Mouse (Mus musculus) heart, adult 2 months (tissue): ENCODE measurements around the gene Chsy1. TPM values are rescaled to one million over a fixed set of nuclear protein-coding genes. Genes with fewer than 3 reads are reported as not detected.

ENCODE experiments used
- DNase-seq, 2 experiments: peaks; one replicate each; pipeline ENCODE4 v3.0.0; 2021
- H3K27ac ChIP-seq: fragments of 200-600 bp; 2 replicates; pipeline ENCODE4 v1.8.1; 2022
- H3K27me3 ChIP-seq: fragments of 200-500 bp; 2 replicates; pipeline ENCODE4 v1.6.1; 2012; ENCODE audit warnings: mild to moderate bottlenecking, low read length, inconsistent platforms, mixed read lengths; ENCODE audit not compliant: control insufficient read depth, insufficient read depth
- H3K36me3 ChIP-seq: fragments of 200-500 bp; 2 replicates; pipeline ENCODE4 v1.6.1; 2012; ENCODE audit warnings: low read length, inconsistent platforms; ENCODE audit not compliant: control insufficient read depth, insufficient read depth
- H3K4me1 ChIP-seq: fragments of 200-500 bp; 2 replicates; pipeline ENCODE4 v1.6.1; 2011; ENCODE audit warnings: low read length; ENCODE audit not compliant: control insufficient read depth, insufficient read depth
- H3K4me3 ChIP-seq: fragments of 200-600 bp; 2 replicates; pipeline ENCODE4 v1.8.1; 2022
- H3K79me2 ChIP-seq: fragments of 200-500 bp; replicated peaks from 2 replicates; pipeline ENCODE4 v1.6.1; 2012; ENCODE audit warnings: mild to moderate bottlenecking, inconsistent platforms, low read length, moderate library complexity, mixed read lengths; ENCODE audit not compliant: control insufficient read depth, insufficient read depth
- H3K9ac ChIP-seq: fragments of 200-500 bp; 2 replicates; pipeline ENCODE4 v1.6.1; 2012; ENCODE audit warnings: low read depth, mild to moderate bottlenecking, control low read depth, inconsistent platforms, low read length, mixed read lengths
- CTCF ChIP-seq: fragments of 200-600 bp; IDR thresholded peaks from 2 replicates; pipeline ENCODE4 v1.8.1; 2022; ENCODE audit warnings: antibody characterized with exemption, mild to moderate bottlenecking, moderate library complexity
- EP300 ChIP-seq: fragments of 200-500 bp; IDR thresholded peaks from 2 replicates; pipeline ENCODE4 v1.6.1; 2011; ENCODE audit warnings: low read depth, low read length, control low read depth; ENCODE audit not compliant: insufficient read depth
- POLR2A ChIP-seq: fragments of 200-500 bp; IDR thresholded peaks from 2 replicates; pipeline ENCODE4 v1.6.1; 2011; ENCODE audit warnings: mild to moderate bottlenecking, low read depth, low read length, control low read depth; ENCODE audit not compliant: insufficient read depth
- WGBS: fragments of 180-500 bp; shearing (Covaris S2); methylation state at CpG from one replicate; pipeline ENCODE4 v1.1.7; 2018; 5-methylcytosine and 5-hydroxymethylcytosine counted together
- intact Hi-C: fragments of 180-260 bp; cut with DNase I; formaldehyde crosslinking; loops from one replicate; pipeline ENCODE4 v1.15.1; 2025
- polyA plus RNA-seq: library from polyadenylated mRNA; depleted of rRNA; stranded (reverse); fragments of >200 nt; gene quantifications from 2 replicates; pipeline ENCODE4 v1.2.3, GENCODE M21; 2012
- total RNA-seq, 2 experiments: library from RNA; stranded (reverse); gene quantifications; 2 replicates each; pipeline ENCODE4 v1.2.3; 2021

Chsy1 gene
- total and polyA plus RNA-seq, 3 experiments: 4.8 to 13.4 (median 12.3) TPM

GRCm38 (mm10) chr7:66200791-66201450, 91.6 kb downstream of the Chsy1 start:
- Histone ChIP-seq H3K27ac (no peak overlapping the region), H3K4me1 (peaks cover 11% of the 10 kb centered on the region), H3K79me2 (no peaks in the 10 kb centered on the region), H3K27me3 (no peaks in the 10 kb centered on the region), H3K4me3 (no peak overlapping the region), H3K9ac (no peak overlapping the region), H3K36me3 (no peaks in the 10 kb centered on the region)
- no peak for DNase-seq
- WGBS: 31% methylated on average over 8 of the region's 8 CpGs
- TF ChIP-seq EP300 (no peak), POLR2A (no peak), CTCF (no peak)
- intact Hi-C loops: no loop called here

- TF ChIP-seq EP300 (no peak), CTCF (no peak), POLR2A (no peak)
- H3K4me1 ChIP-seq: peaks cover 11% of the 10 kb centered on the region
- no peaks in the 10 kb centered on the region for H3K27me3 ChIP-seq
- 86% methylated on average over 2 of the region's 2 CpGs for WGBS
- no peak overlapping the region for H3K4me3 ChIP-seq
- no peaks in the 10 kb centered on the region for H3K79me2 ChIP-seq
- no peak overlapping the region for H3K27ac ChIP-seq
- H3K9ac ChIP-seq: no peak overlapping the region
- H3K36me3 ChIP-seq: no peaks in the 10 kb centered on the region
- intact Hi-C loops: no loop called here
- no peak for DNase-seq
These were observed 92.3 kb downstream of the Chsy1 start for GRCm38 (mm10) chr7:66201657-66202056.

GRCm38 (mm10) chr7:66209920-66210319, 100.6 kb downstream of the Chsy1 start:
- WGBS: 79% methylated on average over 2 of the region's 2 CpGs
- no peak overlapping the region for H3K4me3 ChIP-seq
- intact Hi-C loops: no loop called here
- H3K79me2 ChIP-seq: no peaks in the 10 kb centered on the region
- H3K4me1 ChIP-seq: no peaks in the 10 kb centered on the region
- H3K9ac ChIP-seq: no peak overlapping the region
- no peaks in the 10 kb centered on the region for H3K27me3 ChIP-seq
- TF ChIP-seq CTCF (no peak), POLR2A (no peak), EP300 (no peak)
- no peak for DNase-seq
- H3K36me3 ChIP-seq: no peaks in the 10 kb centered on the region
- no peak overlapping the region for H3K27ac ChIP-seq

- no peak for DNase-seq
- intact Hi-C loops: no loop called here
- no peak overlapping the region for H3K4me3 ChIP-seq
- TF ChIP-seq EP300 (no peak), POLR2A (no peak), CTCF (no peak)
- H3K4me1 ChIP-seq: peaks cover 7% of the 10 kb centered on the region
- no peak overlapping the region for H3K27ac ChIP-seq
- H3K27me3 ChIP-seq: no peaks in the 10 kb centered on the region
- 87% methylated on average over 1 of the region's 1 CpGs for WGBS
- H3K79me2 ChIP-seq: no peaks in the 10 kb centered on the region
- no peak overlapping the region for H3K9ac ChIP-seq
- no peaks in the 10 kb centered on the region for H3K36me3 ChIP-seq
These were observed 103.6 kb downstream of the Chsy1 start for GRCm38 (mm10) chr7:66212887-66213286.

- H3K4me1 ChIP-seq: peaks cover 9% of the 10 kb centered on the region
- WGBS: 80% methylated on average over 6 of the region's 6 CpGs
- no peak overlapping the region for H3K4me3 ChIP-seq
- H3K27me3 ChIP-seq: no peaks in the 10 kb centered on the region
- no peak for TF ChIP-seq CTCF
- no peak for TF ChIP-seq EP300
- TF ChIP-seq POLR2A: no peak
- H3K9ac ChIP-seq: no peak overlapping the region
- DNase-seq: no peak
- intact Hi-C loops: no loop called here
- H3K36me3 ChIP-seq: no peaks in the 10 kb centered on the region
- no peak overlapping the region for H3K27ac ChIP-seq
- H3K79me2 ChIP-seq: no peaks in the 10 kb centered on the region
These were observed 105.2 kb downstream of the Chsy1 start for GRCm38 (mm10) chr7:66214477-66214876.

GRCm38 (mm10) chr7:66215911-66216310, 106.6 kb downstream of the Chsy1 start:
- no peak overlapping the region for H3K27ac ChIP-seq
- no peaks in the 10 kb centered on the region for H3K27me3 ChIP-seq
- TF ChIP-seq EP300 (no peak), CTCF (no peak), POLR2A (no peak)
- 97% methylated on average over 1 of the region's 1 CpGs for WGBS
- H3K9ac ChIP-seq: no peak overlapping the region
- H3K4me3 ChIP-seq: no peak overlapping the region
- intact Hi-C loops: no loop called here
- H3K79me2 ChIP-seq: no peaks in the 10 kb centered on the region
- H3K36me3 ChIP-seq: no peaks in the 10 kb centered on the region
- peaks cover 9% of the 10 kb centered on the region for H3K4me1 ChIP-seq
- DNase-seq: no peak
